Mouse (Mus musculus) C2C12 (cell line): ENCODE results near the gene Senp3.

Experiments used
- CEBPB ChIP-seq: IDR thresholded peaks from one replicate; pipeline ENCODE4 v1.6.1; 2011; ENCODE audit warnings: low read depth, mild to moderate bottlenecking, control low read depth, moderate library complexity
- CTCF ChIP-seq: IDR thresholded peaks from one replicate; pipeline ENCODE4 v1.5.1; 2011; ENCODE audit not compliant: control insufficient read depth, insufficient read depth, insufficient read length
- MAX ChIP-seq: IDR thresholded peaks from one replicate; pipeline ENCODE4 v1.6.1; 2011; ENCODE audit warnings: mild to moderate bottlenecking, control low read depth
- USF1 ChIP-seq: IDR thresholded peaks from one replicate; pipeline ENCODE4 v1.6.1; 2011; ENCODE audit warnings: low read depth, mild to moderate bottlenecking, control low read depth, moderate library complexity

- TF ChIP-seq CTCF (no peak), CEBPB (no peak), MAX (no peak), USF1 (no peak)
Observed at GRCm38 (mm10) chr11:69703814-69704612, 22.1 kb upstream of the Senp3 start.
